Mouse (Mus musculus) kidney, adult 2 months (tissue): ENCODE results near the gene Kirrel3.

Experiments
- CTCF ChIP-seq: fragments of 200-500 bp; conservative IDR thresholded peaks from 2 replicates; pipeline ENCODE4 v1.5.1; 2011; ENCODE audit warnings: low read depth, mild to moderate bottlenecking, control low read depth, low read length, moderate library complexity, mixed read lengths; ENCODE audit not compliant: insufficient read depth, insufficient read length
- POLR2A ChIP-seq: fragments of 200-500 bp; IDR thresholded peaks from one replicate; pipeline ENCODE4 v1.6.1; 2011; ENCODE audit warnings: low read depth, low read length, control low read depth

GRCm38 (mm10) chr9:34520234-34520950 is 34.7 kb downstream of the Kirrel3 start:
- TF ChIP-seq POLR2A (no peak), CTCF (no peak)
